Mouse (Mus musculus) lung, postnatal 36 days (tissue): ENCODE data around the gene Paip2b.
"Not testable (repeated sequence)": the region's sequence is repeated elsewhere in the genome, so short reads cannot be mapped to it uniquely, and the experiment has no call there.

Experiments
- DNase-seq: peaks from one replicate; pipeline ENCODE4 v3.0.0; 2022; ENCODE audit warnings: mixed read lengths

Gene Paip2b

DNA sequence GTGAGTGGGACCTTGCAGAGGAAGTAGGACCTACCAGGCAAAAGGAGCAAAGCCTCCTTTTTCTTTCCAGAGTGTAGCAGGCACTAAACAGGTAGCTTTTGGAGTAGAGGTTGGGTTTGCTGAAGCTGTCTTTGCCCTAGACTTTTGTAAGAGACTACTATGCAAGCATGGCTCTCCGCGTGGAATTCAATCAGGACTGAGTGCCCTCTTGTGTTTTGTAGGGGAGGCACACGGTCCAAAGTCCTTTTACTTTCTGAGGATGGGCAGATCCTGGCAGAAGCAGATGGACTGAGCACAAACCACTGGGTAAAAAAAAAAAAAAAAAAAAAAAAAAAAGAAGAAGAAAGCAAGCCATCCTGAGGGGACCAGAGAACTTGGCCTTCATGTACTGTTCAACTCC is 34.9 kb downstream of the Paip2b start:
- DNase-seq, result no peak

DNA sequence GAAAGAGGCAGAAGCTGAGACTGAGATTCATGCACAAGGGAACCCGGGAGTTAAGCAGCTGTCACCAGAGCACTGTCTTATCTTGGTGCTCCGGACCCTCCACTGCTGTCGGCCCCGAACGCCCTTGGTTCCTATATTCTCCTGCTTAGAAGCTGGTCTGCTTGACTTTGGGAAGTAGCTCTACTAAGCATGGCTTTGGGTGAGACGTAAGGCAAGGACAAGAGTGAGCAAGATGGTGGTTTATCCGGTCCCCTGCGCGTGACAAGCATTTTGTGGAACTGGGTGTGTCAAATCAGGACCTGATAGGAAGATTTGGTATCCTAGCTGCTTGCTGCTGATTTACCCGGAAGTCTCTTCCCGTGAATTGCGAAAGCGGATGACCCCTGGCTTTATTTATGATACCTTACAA is 36.0 kb downstream of the Paip2b start:
- peak; percentile 79 for DNase-seq

DNA sequence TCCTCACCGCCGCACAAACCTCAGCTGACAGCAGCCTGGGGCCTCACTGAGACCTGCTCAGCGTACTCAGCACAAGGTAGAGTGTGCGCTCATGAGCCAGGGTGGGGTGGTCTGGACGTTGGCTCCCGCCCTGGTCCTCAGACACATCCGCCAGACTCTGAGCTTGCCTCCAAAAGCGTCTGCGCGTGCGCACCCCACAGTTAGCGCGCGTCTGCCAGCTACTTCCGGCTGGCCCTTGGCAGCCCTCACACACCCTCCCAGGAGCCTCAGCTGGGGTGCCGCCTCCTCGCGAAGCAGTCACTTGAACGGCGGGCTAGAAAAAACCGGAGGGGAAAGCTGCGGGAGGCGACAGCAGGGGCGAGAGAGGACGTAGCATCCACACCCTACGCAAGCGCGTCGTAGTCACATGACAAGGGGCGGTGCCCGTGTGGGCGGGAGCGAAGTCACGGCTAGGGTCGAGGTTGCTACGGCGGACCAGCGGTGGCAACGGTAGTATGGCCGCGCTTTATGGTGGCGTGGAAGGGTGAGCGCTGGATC is 36.7 kb downstream of the Paip2b start, which contains the start of gene Nagk:
Gene Nagk, plus strand, starts transcription at position 223 of the 537 bp plus-strand sequence.
- peak; percentile 95 for DNase-seq

DNA sequence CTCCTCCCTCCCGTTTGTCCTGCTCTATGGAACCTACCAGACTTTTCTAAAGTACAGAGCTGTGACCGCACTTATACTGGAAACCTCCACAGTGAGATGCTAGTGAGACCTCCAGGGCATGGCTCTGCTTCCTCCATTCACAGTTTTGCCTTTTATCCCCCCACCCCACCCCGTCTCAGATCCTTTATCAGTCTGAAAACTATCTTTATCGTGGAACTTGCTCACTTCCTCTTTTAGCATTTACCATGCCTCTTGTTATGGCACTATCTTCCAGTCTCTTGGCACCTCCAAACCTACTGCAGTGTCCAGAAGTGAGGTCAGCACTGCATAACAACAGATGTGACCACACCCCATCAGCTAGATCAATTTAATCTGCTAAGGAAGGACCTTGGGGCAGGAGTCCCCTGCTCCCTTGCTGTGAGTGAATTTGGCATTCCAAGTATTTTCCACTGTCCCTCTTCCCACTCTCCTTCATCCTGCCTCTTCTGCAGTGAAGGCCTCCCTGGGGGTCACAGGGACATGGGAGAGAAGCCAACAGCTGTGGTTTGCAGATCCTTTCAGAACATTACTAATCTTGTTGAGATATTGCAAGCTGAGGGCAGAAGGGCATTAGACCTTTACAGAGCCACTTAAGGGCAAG is 40.2 kb downstream of the Paip2b start:
- no peak for DNase-seq

DNA sequence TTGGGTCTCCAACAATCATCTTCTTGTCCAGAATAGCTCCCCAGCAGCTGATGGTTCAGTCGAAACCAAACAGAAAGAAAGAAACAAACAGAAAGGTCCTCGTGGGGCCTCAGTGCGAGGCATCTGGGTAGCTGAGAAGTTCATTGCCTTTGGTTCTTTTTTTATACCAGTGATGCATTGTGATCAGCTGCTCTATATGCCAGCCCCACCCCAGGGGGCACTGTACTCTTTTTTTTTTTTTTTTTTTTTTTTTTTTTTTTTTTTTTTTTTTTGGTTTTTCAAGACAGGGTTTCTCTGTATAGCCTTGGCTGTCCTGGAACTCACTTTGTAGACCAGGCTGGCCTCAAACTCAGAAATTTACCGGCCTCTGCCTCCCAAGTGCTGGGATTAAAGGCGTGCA is 41.0 kb downstream of the Paip2b start:
- not testable (repeated sequence) for DNase-seq

DNA sequence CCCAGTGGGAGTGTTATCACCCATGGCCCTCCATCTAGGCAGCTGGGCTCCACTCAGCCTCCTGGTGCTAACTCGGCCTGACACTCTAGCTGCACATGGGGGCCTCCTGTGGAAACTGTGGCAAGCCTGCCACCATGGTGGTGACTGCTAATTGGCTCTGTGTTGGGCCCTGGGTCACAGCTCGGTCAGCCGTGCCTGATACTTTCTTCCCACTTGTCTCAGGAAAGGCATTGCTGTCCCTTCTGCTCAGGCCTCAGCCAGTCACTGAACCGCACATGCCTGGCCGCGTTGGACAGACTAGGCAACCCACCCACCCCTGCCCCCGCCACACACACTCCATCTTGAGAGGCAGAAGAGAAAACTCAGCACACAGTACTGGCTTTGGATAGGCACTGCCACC is 43.0 kb downstream of the Paip2b start:
- no peak for DNase-seq

DNA sequence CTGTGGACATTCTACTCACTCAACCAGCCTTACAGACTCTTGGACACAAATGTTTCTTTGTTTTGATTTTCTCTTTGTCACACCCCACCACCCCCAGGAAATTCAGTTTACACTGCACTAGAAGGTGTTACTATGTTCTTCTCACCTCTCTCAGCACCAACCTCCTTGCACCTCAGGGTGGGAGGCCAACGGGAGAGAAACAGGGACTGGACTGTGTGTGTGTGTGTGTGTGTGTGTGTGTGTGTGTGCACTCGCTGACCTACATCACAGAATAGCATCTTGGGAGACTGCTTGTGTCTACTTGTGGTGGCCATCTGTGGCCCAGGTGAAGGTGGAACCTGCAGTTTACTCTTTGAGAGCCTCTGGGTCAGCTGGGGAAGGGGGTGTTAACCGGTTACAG is 45.1 kb downstream of the Paip2b start:
- no peak for DNase-seq

DNA sequence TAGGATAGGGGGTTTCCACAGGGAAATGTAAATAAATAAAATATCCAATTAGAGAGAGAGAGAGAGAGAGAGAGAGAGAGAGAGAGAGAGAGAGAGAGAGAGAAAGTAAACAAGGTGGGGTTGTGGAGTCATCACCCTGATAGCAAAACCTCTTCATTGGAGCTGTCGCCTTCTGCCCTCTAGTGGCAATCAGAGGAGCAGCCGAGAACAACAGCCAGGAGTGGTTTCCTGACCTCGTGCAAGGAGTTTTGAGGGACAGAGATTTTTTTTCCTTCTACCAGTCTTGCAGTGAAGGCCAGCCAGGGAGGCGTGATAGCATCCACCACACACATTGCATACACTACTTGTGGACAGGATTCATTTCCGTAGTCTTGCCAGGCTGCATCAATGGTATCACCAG is 52.5 kb downstream of the Paip2b start:
- peak; percentile 80 for DNase-seq

DNA sequence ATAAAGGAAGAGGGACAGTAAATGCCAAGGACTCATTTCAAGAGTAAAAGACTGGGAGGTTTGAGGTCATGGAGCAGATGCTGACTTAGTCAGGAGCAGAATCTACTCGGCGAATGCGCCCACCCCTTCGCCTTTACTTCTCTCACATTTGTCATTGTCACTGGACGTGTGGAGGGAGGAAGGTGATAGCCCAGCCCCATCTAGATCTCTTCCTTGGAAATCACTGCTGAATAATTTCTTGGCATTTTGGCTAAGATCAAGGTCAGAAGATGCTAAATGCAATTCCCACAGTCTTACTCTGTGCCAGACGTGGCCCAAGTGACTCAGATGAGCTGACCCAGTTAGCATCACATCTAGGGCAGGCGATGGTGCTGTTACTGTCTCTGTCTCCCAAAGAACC is 53.2 kb downstream of the Paip2b start:
- DNase-seq, result no peak

DNA sequence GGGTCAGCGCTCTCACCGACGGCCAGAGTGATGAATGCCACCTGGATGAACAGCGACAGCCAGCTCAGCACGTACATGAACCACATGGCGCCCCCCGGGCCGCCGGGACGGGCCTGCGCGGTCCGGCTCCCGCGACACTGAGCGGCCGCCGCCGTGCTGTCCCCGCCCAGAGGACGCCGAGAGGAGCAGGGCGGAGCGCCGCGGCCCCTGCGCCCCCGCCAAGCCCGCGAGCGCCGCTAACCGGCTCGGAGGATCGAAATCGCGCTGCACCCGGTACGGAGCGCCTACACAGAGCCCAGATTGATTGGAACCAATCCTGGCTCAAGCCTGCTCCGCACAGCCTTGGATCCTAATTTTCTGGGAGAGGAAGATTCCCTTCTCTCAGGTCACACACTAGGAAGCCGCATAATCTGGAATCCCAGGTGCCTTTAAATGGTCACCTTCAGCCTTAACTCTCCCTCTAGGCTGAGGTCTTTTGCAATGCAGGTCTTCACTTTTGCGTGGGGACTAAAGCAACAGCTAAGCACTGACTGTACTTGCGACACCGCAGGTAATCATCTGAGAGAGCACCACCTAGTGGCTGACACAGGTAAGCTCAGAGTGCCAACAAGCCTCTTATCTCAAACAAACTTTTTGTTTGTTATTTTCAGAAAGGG is 55.8 kb downstream of the Paip2b start, which contains the start of gene Tex261:
Gene Tex261, minus strand, starts transcription at position 176 of the 656 bp plus-strand sequence.
- DNase-seq, result peak; percentile 90

DNA sequence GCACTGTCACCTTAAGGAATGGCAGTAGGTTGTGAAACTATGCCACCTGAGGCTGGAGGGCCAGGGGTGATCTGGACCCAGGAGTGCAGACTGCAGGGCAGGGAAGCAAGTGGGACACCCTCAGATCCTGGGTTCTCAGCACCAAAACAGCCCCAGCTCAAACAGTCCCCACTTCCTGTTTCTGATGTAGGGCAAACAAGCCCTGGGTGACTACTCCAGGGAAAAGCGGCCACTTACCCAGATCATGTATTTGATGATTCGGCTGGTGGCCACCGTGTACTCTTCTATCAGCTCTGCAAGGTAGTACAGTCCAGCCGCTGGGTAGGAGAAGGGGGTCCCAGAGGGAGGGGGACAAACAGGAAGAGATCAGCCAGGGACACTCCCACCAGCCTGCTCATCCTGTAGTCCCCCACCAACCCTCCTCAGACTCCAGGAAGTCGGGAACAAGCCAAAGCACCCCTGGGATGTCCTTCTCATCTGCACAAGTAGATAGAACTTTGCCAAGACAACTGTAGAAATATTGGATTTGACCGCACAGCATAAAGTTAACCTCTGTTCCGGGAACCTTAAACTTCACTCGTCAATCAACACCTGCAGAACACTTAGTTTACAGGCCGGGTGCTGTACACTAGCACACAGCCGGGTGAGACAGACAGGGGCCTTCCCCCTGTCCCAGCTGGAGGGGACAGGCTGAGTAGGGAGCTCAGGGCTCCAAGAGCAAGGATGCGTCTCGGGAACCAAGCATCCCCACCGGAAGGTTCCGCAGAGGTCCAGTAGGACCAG is 56.6 kb downstream of the Paip2b start:
- no peak for DNase-seq

DNA sequence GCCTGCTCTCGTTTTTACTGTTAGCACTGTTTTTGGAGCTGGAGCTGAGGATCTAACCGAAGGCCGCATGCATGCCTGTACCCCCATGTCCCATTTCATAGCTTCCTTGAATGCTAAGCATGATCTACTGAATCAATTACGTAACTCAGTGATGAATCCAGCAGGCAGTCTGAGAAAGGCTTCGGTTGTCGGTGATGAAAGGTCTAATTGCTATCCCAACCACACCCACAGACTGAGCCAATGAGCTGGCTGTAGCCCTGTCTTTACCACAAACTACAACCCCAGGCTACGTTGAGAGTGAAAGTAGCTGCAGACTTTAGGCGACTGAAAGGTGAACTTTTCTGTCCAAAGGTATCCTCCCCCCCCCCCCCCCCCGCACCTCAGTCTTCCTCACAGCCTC is 57.4 kb downstream of the Paip2b start:
- DNase-seq, result peak; percentile 17

DNA sequence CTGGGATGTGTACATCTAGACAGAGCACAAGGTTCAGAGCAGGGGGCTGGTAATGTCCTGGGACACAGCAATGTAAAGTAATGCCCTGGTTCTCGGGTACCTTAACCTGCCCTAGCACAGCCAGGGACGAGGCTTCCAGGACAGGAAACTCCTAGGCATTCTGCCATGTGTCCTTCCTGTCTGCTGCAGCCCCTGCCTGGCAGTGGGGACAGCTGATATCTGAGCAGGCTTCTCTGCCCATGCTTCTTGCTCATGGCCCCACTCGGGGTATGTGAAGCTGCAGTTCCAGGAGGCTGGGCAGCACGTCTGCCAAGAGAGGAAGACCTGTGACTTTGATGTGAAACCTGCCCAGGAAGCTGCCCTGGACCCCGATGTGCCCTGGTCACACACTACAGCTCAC is 63.1 kb downstream of the Paip2b start:
- no peak for DNase-seq

DNA sequence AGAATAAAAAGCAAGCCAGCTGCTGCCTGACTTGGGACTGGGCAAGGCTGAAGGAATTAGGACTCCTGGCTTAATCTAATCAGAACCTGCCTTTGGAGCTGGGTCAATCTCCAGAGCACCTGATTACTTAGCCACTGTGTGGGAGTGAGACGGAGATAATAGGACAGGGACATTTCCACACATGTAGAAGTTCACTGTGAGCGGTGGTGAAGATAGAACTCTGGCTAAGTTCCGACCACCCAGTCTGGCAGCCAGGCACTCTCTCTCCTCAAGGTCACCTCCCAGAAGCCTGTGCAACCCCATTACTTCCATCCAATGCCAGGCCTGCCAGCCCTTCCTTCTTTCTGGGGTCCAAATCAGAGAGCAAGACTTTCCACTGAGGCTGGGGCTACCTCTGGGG is 64.6 kb downstream of the Paip2b start:
- no peak for DNase-seq

DNA sequence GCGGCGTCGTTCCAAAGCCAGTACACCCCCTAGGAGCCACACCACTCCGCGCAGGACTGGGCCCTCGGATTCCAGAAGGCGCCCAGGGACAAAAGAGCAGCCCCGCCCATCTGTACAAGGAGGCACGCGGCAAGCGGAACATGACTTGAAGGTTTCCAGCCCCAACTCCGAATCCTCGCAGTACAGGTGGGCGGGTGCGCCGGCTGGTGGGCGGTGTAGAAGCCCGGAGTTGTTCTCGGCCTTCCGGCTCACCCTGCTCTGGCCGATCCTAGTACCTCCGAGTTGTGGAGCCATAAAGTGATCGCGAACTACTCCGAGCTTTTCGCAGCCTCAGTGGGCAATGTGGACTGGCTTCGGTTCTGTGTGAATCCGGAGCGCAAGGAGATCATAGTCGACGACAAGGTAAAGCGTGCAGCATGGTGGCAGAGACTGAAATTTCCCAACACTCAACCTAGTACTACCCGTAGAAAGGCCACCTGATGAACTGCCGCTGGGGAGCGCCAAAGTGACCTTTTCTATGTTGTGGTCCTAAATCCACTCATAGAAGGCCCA is 68.6 kb downstream of the Paip2b start:
- DNase-seq, result peak; percentile 51

DNA sequence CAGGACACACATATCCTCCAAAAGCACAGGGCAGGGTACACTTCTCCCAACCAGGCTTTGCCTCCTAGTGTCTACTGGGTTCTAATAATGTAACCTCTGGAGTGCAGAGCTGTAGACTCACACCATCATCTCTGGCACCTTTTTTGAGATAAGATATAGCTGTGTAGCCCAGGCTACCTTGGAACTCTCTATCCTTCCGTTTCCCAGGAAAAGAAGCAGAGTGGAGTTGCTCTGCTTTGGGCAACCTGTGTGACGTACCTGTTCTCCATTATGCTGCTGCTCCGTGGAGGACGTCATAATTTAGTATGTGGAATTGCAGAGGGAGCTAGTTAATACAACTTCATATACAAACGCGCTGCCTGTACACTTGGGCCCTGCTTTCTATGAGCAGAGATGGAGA is 69.2 kb downstream of the Paip2b start, which contains the start of gene Ankrd53:
Gene Ankrd53, plus strand, starts transcription at position 301 of the 400 bp plus-strand sequence.
- DNase-seq, result no peak

DNA sequence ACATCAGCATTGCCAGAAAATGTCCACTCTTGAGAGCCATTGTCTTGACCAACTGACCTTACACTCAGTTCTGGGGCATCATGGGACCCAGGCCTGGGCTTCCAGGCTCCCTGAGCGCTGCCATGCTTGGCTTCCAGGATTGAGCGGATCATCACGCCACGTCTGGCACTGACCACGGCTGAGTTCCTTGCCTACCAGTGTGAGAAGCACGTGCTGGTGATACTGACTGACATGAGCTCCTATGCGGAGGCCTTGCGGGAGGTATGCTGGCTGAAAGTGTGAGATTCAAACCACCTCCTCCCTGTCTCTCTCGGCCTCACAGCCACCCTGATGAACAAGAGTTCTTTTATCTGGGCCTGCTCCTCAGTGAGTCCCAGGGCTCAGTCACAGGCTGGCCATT is 75.5 kb downstream of the Paip2b start:
- DNase-seq, result no peak
